Mouse (Mus musculus): Measurements from ENCODE around the gene Tcp10a. TPM values are rescaled to one million over a fixed set of nuclear protein-coding genes. Genes with fewer than 3 reads are reported as not detected.
"Not testable (repeated sequence)": the region's sequence is repeated elsewhere in the genome, so short reads cannot be mapped to it uniquely, and the experiment has no call there.

The Tcp10a gene
- 0.18 TPM in 1 of 2 replicates, not detected in the other for polyA plus RNA-seq (2014; fragmentation: Nextera tagmentation; extraction: Ambion mirVana)

GRCm38 (mm10) chr17:7324346-7324745 lies at the start of gene Tcp10a:
Gene Tcp10a, plus strand, starts transcription at chr17:7324646.
- not testable (repeated sequence) for H3K9ac ChIP-seq (replicated peaks; ENCODE audit: low read depth, low read length); H3K4me2 ChIP-seq (ENCODE audit: low read depth, low read length); H3K4me1 ChIP-seq (ENCODE audit: control insufficient read depth, insufficient read depth, low read length); H3K27me3 ChIP-seq (ENCODE audit: control insufficient read depth, insufficient read depth, low read length); H3K36me3 ChIP-seq (ENCODE audit: control insufficient read depth, insufficient read depth, low read length); H3K4me3 ChIP-seq (ENCODE audit: low read depth, low read length); H3K27ac ChIP-seq (ENCODE audit: low read depth, low read length); H3K9me3 ChIP-seq (ENCODE audit: control insufficient read depth, low read length); ATAC-seq (ENCODE audit: low read depth)
- WGBS, result 96% methylated on average over 3 of the region's 5 CpGs

DNA sequence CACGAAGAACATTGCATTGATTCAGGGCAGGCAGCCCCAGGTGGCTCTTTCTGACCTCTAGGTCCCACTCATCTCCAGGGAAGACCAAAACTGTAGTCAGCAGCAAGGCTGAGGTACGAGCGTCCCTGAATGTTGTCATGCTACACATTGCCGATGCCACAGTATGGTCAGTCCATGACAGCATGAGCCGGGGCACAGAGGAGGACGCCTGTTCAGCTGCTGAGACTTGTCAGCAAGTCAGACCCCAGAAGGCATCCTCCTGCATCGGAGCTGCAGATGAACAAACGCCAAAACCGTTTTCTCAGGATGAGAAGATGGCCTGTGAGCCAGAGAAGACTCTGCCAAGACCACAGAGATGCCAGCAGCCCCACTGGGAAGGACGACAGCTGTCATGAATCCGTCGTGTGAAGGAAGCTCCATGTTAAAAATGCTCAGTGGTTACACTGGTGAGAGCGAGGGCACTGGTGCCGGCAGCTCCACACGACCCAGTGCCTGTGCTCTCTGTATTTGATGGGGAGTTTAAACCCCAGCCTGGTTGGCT lies 45.7 kb upstream of the Tcp10a start:
- Histone ChIP-seq H3K27me3 (ENCODE audit: control insufficient read depth, insufficient read depth, low read length) (no peaks in the 10 kb centered on the region), H3K4me1 (ENCODE audit: control insufficient read depth, insufficient read depth, low read length) (0 out of 2 replicates have a peak, but pooled peaks cover under 1% of the 10 kb centered on the region), H3K9me3 (ENCODE audit: control insufficient read depth, low read length) (no peaks in the 10 kb centered on the region), H3K36me3 (ENCODE audit: control insufficient read depth, insufficient read depth, low read length) (peaks cover 12% of the 10 kb centered on the region; the same call in 1 of the 2 replicates), H3K9ac (replicated peaks; ENCODE audit: low read depth, low read length) (no peak overlapping the region), H3K27ac (ENCODE audit: low read depth, low read length) (no peak overlapping the region), H3K4me2 (ENCODE audit: low read depth, low read length) (no peak overlapping the region), H3K4me3 (ENCODE audit: low read depth, low read length) (no peak overlapping the region)
- ATAC-seq (ENCODE audit: low read depth), result no peak
- whole genome bisulfite sequencing, result 92% methylated on average over 15 of the region's 15 CpGs

- 97% methylated on average over 9 of the region's 9 CpGs for WGBS
- no peak for ATAC-seq (ENCODE audit: low read depth)
- Histone ChIP-seq H3K9me3 (ENCODE audit: control insufficient read depth, low read length) (no peaks in the 10 kb centered on the region), H3K4me1 (ENCODE audit: control insufficient read depth, insufficient read depth, low read length) (0 out of 2 replicates have a peak, but pooled peaks cover 2% of the 10 kb centered on the region), H3K9ac (replicated peaks; ENCODE audit: low read depth, low read length) (no peak overlapping the region), H3K4me2 (ENCODE audit: low read depth, low read length) (no peak overlapping the region), H3K27me3 (ENCODE audit: control insufficient read depth, insufficient read depth, low read length) (no peaks in the 10 kb centered on the region), H3K4me3 (ENCODE audit: low read depth, low read length) (no peak overlapping the region), H3K36me3 (ENCODE audit: control insufficient read depth, insufficient read depth, low read length) (peaks cover 12% of the 10 kb centered on the region; the same call in 1 of the 2 replicates), H3K27ac (ENCODE audit: low read depth, low read length) (no peak overlapping the region)
Observed at GRCm38 (mm10) chr17:7279251-7279650, 45.2 kb upstream of the Tcp10a start.

DNA sequence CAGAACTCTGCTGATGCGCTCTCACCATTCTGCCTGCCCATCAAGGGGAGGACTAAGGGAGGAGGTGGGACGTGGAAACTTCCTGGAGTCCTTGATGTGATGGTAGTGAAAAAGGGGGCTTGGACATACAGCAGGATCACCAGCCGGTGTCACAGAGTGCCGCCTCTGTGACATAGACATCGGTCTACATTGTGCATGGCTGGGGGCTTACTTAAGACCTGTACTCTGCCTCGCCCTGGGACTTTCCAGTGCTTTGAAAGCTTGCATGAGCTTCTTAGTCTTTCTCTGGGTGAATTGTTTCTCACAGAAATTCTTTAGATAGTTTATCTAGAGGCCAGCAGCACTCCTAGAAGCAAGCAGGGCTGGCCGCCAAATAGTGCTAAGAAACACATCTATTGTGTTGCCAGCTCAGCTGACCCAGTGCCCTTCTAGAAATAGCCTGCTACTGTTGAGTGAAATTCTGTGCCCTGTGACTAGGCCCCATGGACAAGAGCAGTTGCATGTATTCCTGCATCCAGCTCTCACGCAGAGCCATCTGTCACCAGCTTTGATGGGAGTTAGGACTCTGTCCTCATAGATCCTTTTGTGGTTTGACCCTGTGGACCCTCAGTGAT lies 40.0 kb upstream of the Tcp10a start:
- 81% methylated on average over 8 of the region's 8 CpGs for WGBS
- Histone ChIP-seq H3K27me3 (ENCODE audit: control insufficient read depth, insufficient read depth, low read length) (no peaks in the 10 kb centered on the region), H3K9ac (replicated peaks; ENCODE audit: low read depth, low read length) (no peak overlapping the region), H3K4me2 (ENCODE audit: low read depth, low read length) (no peak overlapping the region), H3K4me3 (ENCODE audit: low read depth, low read length) (no peak overlapping the region), H3K27ac (ENCODE audit: low read depth, low read length) (no peak overlapping the region), H3K36me3 (ENCODE audit: control insufficient read depth, insufficient read depth, low read length) (0 out of 2 replicates have a peak, but pooled peaks cover 3% of the 10 kb centered on the region), H3K9me3 (ENCODE audit: control insufficient read depth, low read length) (no peaks in the 10 kb centered on the region), H3K4me1 (ENCODE audit: control insufficient read depth, insufficient read depth, low read length) (0 out of 2 replicates have a peak, but pooled peaks cover 2% of the 10 kb centered on the region)
- ATAC-seq (ENCODE audit: low read depth), result peak; percentile 11; the same call in 1 of the 2 replicates

DNA sequence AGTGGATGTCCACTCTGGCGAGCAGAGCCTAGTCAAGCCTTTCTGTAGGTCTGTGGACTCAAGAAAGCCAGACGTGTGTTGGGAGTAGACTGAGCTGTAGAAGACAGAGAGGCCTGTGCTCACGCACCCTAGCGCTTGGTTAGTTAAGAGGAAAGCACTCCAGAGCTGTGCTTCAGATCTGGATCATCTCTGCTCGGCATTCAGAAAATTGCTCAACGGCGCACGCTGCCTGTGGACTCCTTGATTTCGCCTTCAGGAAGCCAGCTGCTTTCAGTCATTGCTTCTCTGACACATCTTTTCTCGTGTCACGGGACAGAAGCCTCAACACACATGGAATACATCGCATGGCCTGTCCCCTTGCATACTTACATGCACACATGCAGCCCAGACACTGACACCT lies 39.2 kb upstream of the Tcp10a start:
- H3K9me3 ChIP-seq (ENCODE audit: control insufficient read depth, low read length), result no peaks in the 10 kb centered on the region
- no peak overlapping the region for H3K4me3 ChIP-seq (ENCODE audit: low read depth, low read length)
- H3K36me3 ChIP-seq (ENCODE audit: control insufficient read depth, insufficient read depth, low read length), result 0 out of 2 replicates have a peak, but pooled peaks cover 3% of the 10 kb centered on the region
- WGBS, result 92% methylated on average over 12 of the region's 12 CpGs
- H3K4me2 ChIP-seq (ENCODE audit: low read depth, low read length), result no peak overlapping the region
- H3K27me3 ChIP-seq (ENCODE audit: control insufficient read depth, insufficient read depth, low read length), result no peaks in the 10 kb centered on the region
- H3K27ac ChIP-seq (ENCODE audit: low read depth, low read length), result no peak overlapping the region
- 0 out of 2 replicates have a peak, but pooled peaks cover 2% of the 10 kb centered on the region for H3K4me1 ChIP-seq (ENCODE audit: control insufficient read depth, insufficient read depth, low read length)
- no peak overlapping the region for H3K9ac ChIP-seq (replicated peaks; ENCODE audit: low read depth, low read length)
- ATAC-seq (ENCODE audit: low read depth), result no peak

GRCm38 (mm10) chr17:7286422-7287050 lies 37.9 kb upstream of the Tcp10a start:
- 0 out of 2 replicates have a peak, but pooled peaks cover 3% of the 10 kb centered on the region for H3K36me3 ChIP-seq (ENCODE audit: control insufficient read depth, insufficient read depth, low read length)

GRCm38 (mm10) chr17:7292012-7292684 lies 32.3 kb upstream of the Tcp10a start:
- H3K9me3 ChIP-seq (ENCODE audit: control insufficient read depth, low read length), result no peaks in the 10 kb centered on the region
- H3K27me3 ChIP-seq (ENCODE audit: control insufficient read depth, insufficient read depth, low read length), result no peaks in the 10 kb centered on the region
- H3K4me2 ChIP-seq (ENCODE audit: low read depth, low read length), result no peak overlapping the region
- no peak overlapping the region for H3K4me3 ChIP-seq (ENCODE audit: low read depth, low read length)
- no peaks in the 10 kb centered on the region for H3K36me3 ChIP-seq (ENCODE audit: control insufficient read depth, insufficient read depth, low read length)
- ATAC-seq (ENCODE audit: low read depth), result no peak
- H3K27ac ChIP-seq (ENCODE audit: low read depth, low read length), result no peak overlapping the region
- 58% methylated on average over 11 of the region's 11 CpGs for WGBS
- no peak overlapping the region for H3K9ac ChIP-seq (replicated peaks; ENCODE audit: low read depth, low read length)
- no peaks in the 10 kb centered on the region for H3K4me1 ChIP-seq (ENCODE audit: control insufficient read depth, insufficient read depth, low read length)

More at GRCm38 (mm10) chr17:7286422-7287050, 37.9 kb upstream of the Tcp10a start:
- Histone ChIP-seq H3K4me3 (ENCODE audit: low read depth, low read length) (no peak overlapping the region), H3K27me3 (ENCODE audit: control insufficient read depth, insufficient read depth, low read length) (no peaks in the 10 kb centered on the region), H3K27ac (ENCODE audit: low read depth, low read length) (peak overlapping the region; percentile 0; the same call in 1 of the 2 replicates), H3K9me3 (ENCODE audit: control insufficient read depth, low read length) (no peaks in the 10 kb centered on the region), H3K4me2 (ENCODE audit: low read depth, low read length) (no peak overlapping the region), H3K9ac (replicated peaks; ENCODE audit: low read depth, low read length) (no peak overlapping the region), H3K4me1 (ENCODE audit: control insufficient read depth, insufficient read depth, low read length) (0 out of 2 replicates have a peak, but pooled peaks cover 2% of the 10 kb centered on the region)
- no peak for ATAC-seq (ENCODE audit: low read depth)
- WGBS, result 69% methylated on average over 12 of the region's 12 CpGs

GRCm38 (mm10) chr17:7306278-7307196 lies 17.9 kb upstream of the Tcp10a start:
- not testable (repeated sequence) for H3K9me3 ChIP-seq (ENCODE audit: control insufficient read depth, low read length); H3K4me2 ChIP-seq (ENCODE audit: low read depth, low read length); H3K9ac ChIP-seq (replicated peaks; ENCODE audit: low read depth, low read length); H3K4me1 ChIP-seq (ENCODE audit: control insufficient read depth, insufficient read depth, low read length); H3K36me3 ChIP-seq (ENCODE audit: control insufficient read depth, insufficient read depth, low read length); H3K27me3 ChIP-seq (ENCODE audit: control insufficient read depth, insufficient read depth, low read length); H3K4me3 ChIP-seq (ENCODE audit: low read depth, low read length); H3K27ac ChIP-seq (ENCODE audit: low read depth, low read length)
- WGBS, result 65% methylated on average over 8 of the region's 8 CpGs
- ATAC-seq (ENCODE audit: low read depth), result peak; percentile 94
